ENCODE assay signal across 8 mouse cellular contexts in genomic region chr17:59099376-59099775, GRCm38 (mm10).
A peak's percentile ranks its signal among the peaks of the same experiment; 100 is the strongest.
DNase-seq lines count a peak whose midpoint lies in the region; ATAC-seq and TF ChIP-seq lines count a peak whose summit lies in the region.

No protein-coding gene starts in this region.

- no peak for ATAC-seq in hindbrain, embryonic 13.5 days (ENCODE audit: low FRiP score)

- H3K9me3 ChIP-seq in hindbrain, embryonic 10.5 days = no peaks in the 10 kb centered on the region
- H3K9me3 ChIP-seq in hindbrain, embryonic 13.5 days = no peaks in the 10 kb centered on the region

- no peak overlapping the region for H3K4me3 ChIP-seq in hindbrain, embryonic 10.5 days
- H3K4me3 ChIP-seq in hindbrain, embryonic 13.5 days = no peak overlapping the region
- no peak overlapping the region for H3K4me3 ChIP-seq in cortical plate, adult 2 months (ENCODE audit: insufficient read depth, low read length)
- no peak overlapping the region for H3K4me3 ChIP-seq in layer of hippocampus, adult 2 months

- H3K27me3 ChIP-seq in hindbrain, embryonic 10.5 days (ENCODE audit: insufficient read depth, poor library complexity, severe bottlenecking) = no peaks in the 10 kb centered on the region
- H3K27me3 ChIP-seq in hindbrain, embryonic 13.5 days = no peaks in the 10 kb centered on the region

- no peak overlapping the region for H3K4me2 ChIP-seq in hindbrain, embryonic 13.5 days

- H3K4me1 ChIP-seq in hindbrain, embryonic 10.5 days (replicated peaks) = no peaks in the 10 kb centered on the region
- H3K4me1 ChIP-seq in hindbrain, embryonic 13.5 days (replicated peaks) = no peaks in the 10 kb centered on the region
- H3K4me1 ChIP-seq in cortical plate, adult 2 months (ENCODE audit: control insufficient read depth, insufficient read depth, low read length) = no peaks in the 10 kb centered on the region

- peak; percentile 41 for DNase-seq in hindbrain, embryonic 10.5 days (ENCODE audit: low spot score)
- DNase-seq in 416B (ENCODE audit: low read depth) = peak; percentile 67
- peak; percentile 41 for DNase-seq in R1 (ENCODE audit: low read depth, low spot score)
- peak; percentile 16 to 57 for DNase-seq in layer of hippocampus, adult 2 months (ENCODE audit: low spot score in 2 of 2)
- DNase-seq in retina, adult 2 months (ENCODE audit: low read depth, low spot score) = peak; percentile 9
- DNase-seq in B cell, adult 2 months = no peak

- peak; percentile 48 for TF ChIP-seq CTCF in cortical plate, adult 2 months (IDR thresholded peaks at IDR 0.05; ENCODE audit: extremely low read depth, insufficient read depth, low read length)
- peak; percentile 84 for TF ChIP-seq CTCF in layer of hippocampus, adult 2 months (conservative IDR thresholded peaks at IDR 0.05)

- TF ChIP-seq POLR2A in cortical plate, adult 2 months (IDR thresholded peaks at IDR 0.05; ENCODE audit: extremely low read depth, insufficient read depth, low read length) = no peak

- 10% methylated on average over 5 of the region's 5 CpGs for WGBS in hindbrain, embryonic 10.5 days
- WGBS in hindbrain, embryonic 13.5 days = 7% methylated on average over 5 of the region's 5 CpGs

- H3K9ac ChIP-seq in hindbrain, embryonic 13.5 days = no peak overlapping the region

- H3K27ac ChIP-seq in hindbrain, embryonic 10.5 days = no peak overlapping the region
- no peak overlapping the region for H3K27ac ChIP-seq in hindbrain, embryonic 13.5 days
- no peak overlapping the region for H3K27ac ChIP-seq in cortical plate, adult 2 months (ENCODE audit: insufficient read depth, low read length)
- H3K27ac ChIP-seq in layer of hippocampus, adult 2 months = no peak overlapping the region

- H3K36me3 ChIP-seq in hindbrain, embryonic 10.5 days = no peaks in the 10 kb centered on the region
- H3K36me3 ChIP-seq in hindbrain, embryonic 13.5 days = no peaks in the 10 kb centered on the region

Comparison
In these comparisons a context has a peak if more than half of its experiments do, and no peak if none do; other contexts are left out.
1. DNase-seq: peak in hindbrain, embryonic 10.5 days (single experiment), 416B (single experiment), R1 (single experiment), layer of hippocampus, adult 2 months (2 of 2) and retina, adult 2 months (single experiment); none in B cell, adult 2 months (0 of 2).